ENCODE assay signal across 8 mouse cellular contexts in genomic region chr3:68869211-68869690, GRCm38 (mm10). TPM values are rescaled to one million over a fixed set of nuclear protein-coding genes. Genes with fewer than 3 reads are reported as not detected.
A peak's percentile ranks its signal among the peaks of the same experiment; 100 is the strongest.
DNase-seq lines count a peak whose midpoint lies in the region; ATAC-seq and TF ChIP-seq lines count a peak whose summit lies in the region.

Gene 1110032F04Rik, plus strand, starts transcription at chr3:68869586.

- H3K4me1 ChIP-seq in heart, embryonic 16.5 days (ENCODE audit: control insufficient read depth, insufficient read depth, low read length), result peaks cover 7% of the 10 kb centered on the region
- H3K4me1 ChIP-seq in liver, embryonic 14.5 days (replicated peaks; ENCODE audit: control insufficient read depth in 2 of 2, insufficient read depth in 2 of 2, low read length in 1 of 2), result no peaks in the 10 kb centered on the region
- H3K4me1 ChIP-seq in olfactory bulb, adult 2 months (ENCODE audit: control insufficient read depth, insufficient read depth, low read length), result peaks cover 11% of the 10 kb centered on the region; the same call in 1 of the 2 replicates

- H3K9me3 ChIP-seq in heart, embryonic 16.5 days (replicated peaks; ENCODE audit: control insufficient read depth, low read length), result no peaks in the 10 kb centered on the region
- no peaks in the 10 kb centered on the region for H3K9me3 ChIP-seq in liver, embryonic 14.5 days (ENCODE audit: control insufficient read depth, low read length)

- peak; percentile 63 for ATAC-seq in heart, embryonic 16.5 days (replicated peaks; ENCODE audit: extremely low read depth, insufficient read depth, low FRiP score)
- peak; percentile 47; the same call in 1 of the 2 replicates for ATAC-seq in liver, embryonic 14.5 days (ENCODE audit: insufficient read depth)

- 0 out of 2 replicates have a peak within 1 kb of the TSS, but pooled peaks have one; percentile 9 for H3K27ac ChIP-seq in heart, embryonic 16.5 days (ENCODE audit: low read length)
- no peak within 1 kb of the TSS for H3K27ac ChIP-seq in liver, embryonic 14.5 days
- H3K27ac ChIP-seq in olfactory bulb, adult 2 months (ENCODE audit: insufficient read depth, low read depth, low read length), result peak within 1 kb of the TSS; percentile 38

- no peaks in the 10 kb centered on the region for H3K36me3 ChIP-seq in heart, embryonic 16.5 days (ENCODE audit: control insufficient read depth, insufficient read depth)
- no peaks in the 10 kb centered on the region for H3K36me3 ChIP-seq in liver, embryonic 14.5 days (replicated peaks; ENCODE audit: control insufficient read depth, insufficient read depth, low read depth)

- TF ChIP-seq POLR2A in olfactory bulb, adult 2 months (IDR thresholded peaks at IDR 0.05; ENCODE audit: insufficient read depth, low read depth, low read length), result 0 out of 2 replicates have a peak, but pooled peaks have one; percentile 22

- TF ChIP-seq CTCF in liver, embryonic 14.5 days (IDR thresholded peaks at IDR 0.05; ENCODE audit: low read depth), result no peak
- no peak for TF ChIP-seq CTCF in olfactory bulb, adult 2 months (IDR thresholded peaks at IDR 0.05; ENCODE audit: insufficient read depth, low read depth, low read length)

- H3K9ac ChIP-seq in heart, embryonic 16.5 days (ENCODE audit: low read length), result peak within 1 kb of the TSS; percentile 68
- H3K9ac ChIP-seq in liver, embryonic 14.5 days (replicated peaks), result no peak within 1 kb of the TSS

- peak within 1 kb of the TSS; percentile 99 for H3K4me2 ChIP-seq in heart, embryonic 16.5 days (ENCODE audit: low read depth, low read length)
- peak within 1 kb of the TSS; percentile 66 for H3K4me2 ChIP-seq in liver, embryonic 14.5 days (ENCODE audit: low read depth)

- WGBS in heart, embryonic 16.5 days, result under 1% methylated on average over 59 of the region's 62 CpGs
- WGBS in liver, embryonic 14.5 days (ENCODE audit: insufficient replicate concordance), result under 1% methylated on average over 62 of the region's 62 CpGs
- WGBS in olfactory bulb, adult 2 months, result under 1% methylated on average over 61 of the region's 62 CpGs

- peaks cover 11% of the 10 kb centered on the region; the same call in 1 of the 2 replicates for H3K27me3 ChIP-seq in heart, embryonic 16.5 days (ENCODE audit: control insufficient read depth, insufficient read depth, low read length)
- peaks cover 30% of the 10 kb centered on the region for H3K27me3 ChIP-seq in liver, embryonic 14.5 days (ENCODE audit: control insufficient read depth, insufficient read depth, low read length)

- H3K4me3 ChIP-seq in heart, embryonic 16.5 days (ENCODE audit: low read length), result peak within 1 kb of the TSS; percentile 67
- peak within 1 kb of the TSS; percentile 26 to 40 for H3K4me3 ChIP-seq in liver, embryonic 14.5 days (ENCODE audit: insufficient read depth in 1 of 2, low read depth in 2 of 2, low read length in 2 of 2)
- peak within 1 kb of the TSS; percentile 85 for H3K4me3 ChIP-seq in olfactory bulb, adult 2 months (ENCODE audit: insufficient read depth, low read depth, low read length)

- no peak for TF ChIP-seq EP300 in liver, embryonic 14.5 days (IDR thresholded peaks at IDR 0.05; ENCODE audit: low read depth)

- DNase-seq in right cerebral cortex, adult 18-20 months, result peak; percentile 52
- no peak for DNase-seq in right cerebral cortex, postnatal 25 days
- DNase-seq in embryo, embryonic 11 days, result peak; percentile 84
- DNase-seq in kidney, postnatal 36 days, result peak; percentile 25 to 70
- peak in 1 of 3 experiments; percentile 13 for DNase-seq in liver, embryonic 14.5 days (ENCODE audit: low read depth in 3 of 3, low spot score in 3 of 3)
- DNase-seq in thymus, postnatal 14 days, result peak; percentile 54

RNA-seq across cellular contexts. Expression of gene 1110032F04Rik, which starts in this region (rescaled TPM):
- 3.4 and 3.6 TPM in 2 replicates for polyA plus RNA-seq in heart, embryonic 16.5 days (2015; fragmentation: Nextera tagmentation; extraction: Ambion mirVana)
- 0.68 and 0.69 TPM in 2 replicates for polyA plus RNA-seq in liver, embryonic 14.5 days (2012; rRNA removed)
- 0.57 and 0.76 TPM in 2 replicates for polyA plus RNA-seq in liver, embryonic 14.5 days (2014; fragmentation: Nextera tagmentation; extraction: Ambion mirVana)
- polyA plus RNA-seq in olfactory bulb, adult 2 months (2012; ENCODE audit: insufficient read depth, insufficient read length, low replicate concordance, missing spikeins), result not detected in 2 replicates

Comparison
In these comparisons a context has a peak if more than half of its experiments do, and no peak if none do; other contexts are left out.
1. Peak in ATAC-seq, H3K4me3 ChIP-seq and H3K4me2 ChIP-seq in liver, embryonic 14.5 days; RNA of the gene not detected or under 1 TPM.
2. H3K4me3 ChIP-seq: peak in every context shown above with its lines; median percentile 85 in olfactory bulb, adult 2 months; 67 in heart, embryonic 16.5 days; 33 in liver, embryonic 14.5 days.